Mouse (Mus musculus) urinary bladder, postnatal 14 days (tissue): ENCODE results near the gene Tprkb.
"Not testable (repeated sequence)": the region's sequence is repeated elsewhere in the genome, so short reads cannot be mapped to it uniquely, and the experiment has no call there.

ENCODE experiments used
- DNase-seq: peaks from one replicate; pipeline ENCODE4 v3.0.0; 2021; ENCODE audit warnings: low spot score

Gene Tprkb

DNA sequence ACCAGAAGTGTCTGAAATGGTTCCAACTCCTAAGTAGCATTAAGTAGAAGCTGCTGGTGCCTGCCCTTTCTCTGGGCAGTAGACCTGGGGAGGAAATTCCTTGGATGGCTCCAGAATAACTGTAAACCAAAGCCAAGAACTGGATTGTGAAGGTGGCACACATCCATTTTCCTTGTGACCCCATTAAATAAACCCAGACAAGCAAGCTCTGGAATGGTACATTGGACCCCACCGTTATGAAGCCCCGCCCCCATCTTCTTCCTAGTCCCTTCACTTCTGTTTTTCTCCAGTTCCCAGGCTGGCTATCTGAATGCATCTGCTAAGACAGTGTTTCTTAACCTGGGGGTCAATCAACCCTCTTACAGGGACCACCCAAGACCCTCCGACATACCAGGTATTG, at the start of gene Tprkb:
TSS of gene Tprkb (plus strand) at position 279 of the 400 bp plus-strand sequence.
- no peak for DNase-seq

DNA sequence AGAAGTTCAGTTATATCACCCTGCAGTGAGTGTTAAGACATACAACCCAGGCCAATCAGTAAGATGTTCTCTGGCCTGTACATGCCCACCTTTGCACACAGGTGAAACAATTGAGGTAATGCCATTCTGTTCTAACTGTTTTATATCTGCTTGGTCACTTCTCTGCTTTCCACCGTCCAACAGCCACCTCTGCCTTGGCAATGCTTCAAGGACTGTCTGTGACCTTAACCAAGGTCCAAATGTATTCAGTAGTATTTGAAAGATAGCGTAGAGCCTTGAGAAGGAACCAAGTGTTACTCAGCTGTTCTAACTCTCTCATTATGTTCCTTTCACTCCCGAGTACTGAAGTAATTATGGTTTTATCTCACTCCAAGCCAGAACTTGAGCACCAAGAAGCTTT, 49.1 kb upstream of the Tprkb start:
- DNase-seq, result no peak

- DNase-seq, result no peak
Measured at GRCm38 (mm10) chr6:85863136-85863535, 48.5 kb upstream of the Tprkb start.

- no peak for DNase-seq
Measured at GRCm38 (mm10) chr6:85863840-85864239, 47.8 kb upstream of the Tprkb start.

GRCm38 (mm10) chr6:85864900-85865639, 46.6 kb upstream of the Tprkb start:
- DNase-seq, result not testable (repeated sequence)

- DNase-seq, result not testable (repeated sequence)
Measured at GRCm38 (mm10) chr6:85866166-85866565, 45.5 kb upstream of the Tprkb start.

DNA sequence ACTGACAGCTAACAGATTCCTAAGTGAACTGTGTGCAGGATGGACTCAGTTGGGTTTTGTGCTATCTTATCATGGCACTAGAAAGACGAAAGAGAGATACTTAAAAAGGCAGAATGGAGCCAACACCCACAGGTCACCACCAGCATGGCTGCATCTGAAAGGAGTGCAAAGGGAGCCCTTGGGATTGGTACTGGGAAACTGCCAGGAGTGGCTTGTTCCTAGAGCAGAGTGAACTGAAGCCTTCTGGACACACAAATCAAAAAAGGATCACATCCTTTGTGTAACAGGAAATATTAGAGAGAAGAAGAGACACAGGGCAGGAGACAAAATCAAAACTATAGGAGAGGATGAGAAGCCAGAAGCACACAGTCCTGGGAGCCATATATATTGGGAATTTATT, 44.7 kb upstream of the Tprkb start:
- not testable (repeated sequence) for DNase-seq

DNA sequence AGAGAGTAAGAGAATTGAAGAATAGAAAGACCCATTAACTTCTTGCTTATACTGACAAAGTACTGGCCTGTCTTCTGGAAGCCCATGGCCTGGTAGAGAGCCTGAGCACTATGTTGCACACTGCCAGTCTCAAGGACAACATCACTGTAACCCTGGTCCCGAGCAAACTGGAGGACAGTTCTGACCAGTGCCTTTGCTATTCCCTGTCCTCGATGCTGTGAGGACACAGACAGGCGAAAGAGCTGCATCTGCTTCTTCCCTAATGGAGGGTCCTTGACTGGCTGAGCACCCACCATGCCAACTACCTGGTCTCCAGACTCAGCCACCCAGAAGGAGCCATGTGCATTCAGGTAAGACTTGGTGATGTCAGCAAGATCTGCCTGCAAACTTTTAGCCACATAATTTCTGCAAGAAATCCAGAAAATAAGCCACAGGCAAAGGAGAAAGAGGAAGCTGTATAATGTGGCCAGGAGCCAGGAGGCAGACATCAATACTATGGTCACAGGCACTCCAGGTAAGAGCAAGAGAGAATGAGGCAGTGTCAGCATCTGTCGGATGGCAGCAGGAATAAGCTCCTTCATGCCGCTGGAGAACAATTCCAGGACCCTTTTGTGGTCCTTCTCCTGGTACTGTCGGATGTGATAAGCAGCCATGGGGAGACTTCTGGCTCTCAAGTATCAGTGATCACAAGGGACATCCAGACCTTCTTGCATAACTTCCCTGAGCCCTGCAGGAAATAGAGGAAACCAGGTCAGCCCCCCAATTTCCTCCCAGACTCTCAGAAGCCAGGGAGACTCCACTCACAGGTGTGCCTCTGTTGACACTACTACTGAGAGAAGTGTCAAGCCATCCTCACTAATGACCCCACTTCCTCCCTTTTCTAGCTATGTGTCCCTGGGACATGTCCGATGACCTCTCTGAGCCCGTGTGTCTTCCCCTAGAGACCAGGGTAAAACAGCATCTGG, 43.7 kb upstream of the Tprkb start:
- no peak for DNase-seq

DNA sequence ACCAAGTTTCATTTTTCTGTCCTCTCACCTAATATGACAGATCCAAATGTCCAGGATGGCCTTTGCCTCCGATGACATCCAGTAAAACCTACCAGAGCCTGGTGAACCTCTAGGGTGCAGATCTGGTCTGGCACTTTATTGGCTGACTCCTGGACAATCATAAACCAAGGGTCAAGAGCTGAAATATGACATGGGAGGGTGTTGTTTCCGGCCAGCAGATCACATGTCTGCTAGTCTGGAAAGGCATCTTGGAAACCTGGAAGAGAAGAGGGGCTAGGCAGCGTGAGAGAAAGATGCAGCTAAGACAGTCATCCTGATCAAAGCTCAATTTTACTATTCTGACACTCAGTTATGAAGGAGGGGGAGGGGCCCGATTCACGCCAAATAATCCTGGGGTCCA, 42.7 kb upstream of the Tprkb start, which contains the start of gene Nat8f2:
TSS of gene Nat8f2 (minus strand) at position 153 of the 400 bp plus-strand sequence.
- DNase-seq, result not testable (repeated sequence)

- not testable (repeated sequence) for DNase-seq
Measured at GRCm38 (mm10) chr6:85883246-85883645, 28.4 kb upstream of the Tprkb start.

- DNase-seq, result no peak
Measured at GRCm38 (mm10) chr6:85884311-85884710, 27.4 kb upstream of the Tprkb start.

DNA sequence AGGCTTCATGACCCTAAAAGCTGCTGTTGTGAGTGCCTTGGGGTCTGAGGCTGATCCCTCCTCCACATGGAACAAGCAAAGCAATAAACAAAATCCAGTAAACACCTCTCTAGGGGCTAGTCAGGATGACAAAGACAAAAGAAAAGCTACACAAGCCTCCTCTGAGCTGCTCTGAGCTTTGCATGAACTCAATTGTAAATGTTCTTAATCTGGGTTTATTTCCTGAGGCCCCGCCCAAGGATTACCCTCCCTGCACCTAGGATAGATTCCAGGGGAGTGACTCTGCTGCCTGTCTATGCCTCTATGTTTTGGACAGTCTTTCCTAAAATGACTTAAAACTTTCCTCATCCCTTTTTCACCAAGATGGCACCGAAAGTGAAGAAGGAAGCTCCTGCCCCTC, 22.7 kb upstream of the Tprkb start:
- DNase-seq, result no peak

- not testable (repeated sequence) for DNase-seq
Measured at GRCm38 (mm10) chr6:85895061-85895648, 16.5 kb upstream of the Tprkb start.

GRCm38 (mm10) chr6:85898596-85899475, 12.8 kb upstream of the Tprkb start:
- DNase-seq, result not testable (repeated sequence)

GRCm38 (mm10) chr6:85902303-85902702, 9.4 kb upstream of the Tprkb start:
- no peak for DNase-seq

GRCm38 (mm10) chr6:85904642-85905061, 7.0 kb upstream of the Tprkb start, which contains the start of gene Nat8f4:
Nat8f4 (minus strand) TSS chr6:85904884.
- peak; percentile 73 for DNase-seq

- not testable (repeated sequence) for DNase-seq
Measured at GRCm38 (mm10) chr6:85906911-85907351, 4.7 kb upstream of the Tprkb start.

DNA sequence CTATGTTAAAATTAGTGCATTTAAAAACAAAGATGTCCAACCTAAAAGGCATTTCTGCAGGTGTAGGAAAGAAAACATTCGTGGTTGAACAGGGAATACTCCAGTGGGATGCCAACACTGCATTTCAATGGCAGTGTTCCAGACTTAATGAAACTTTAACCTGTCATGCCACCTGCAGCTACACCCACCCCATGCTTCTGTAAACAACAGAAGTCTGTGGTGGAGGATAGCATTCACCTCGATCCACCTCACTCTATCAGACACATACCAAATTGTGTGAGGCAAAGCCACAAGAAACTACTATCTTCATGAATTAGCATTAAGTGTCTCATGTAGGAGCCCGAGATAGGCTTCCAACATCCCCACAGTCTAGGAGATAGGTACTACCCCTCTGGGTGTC, 3.3 kb upstream of the Tprkb start:
- no peak for DNase-seq

GRCm38 (mm10) chr6:85909704-85910103, 2.0 kb upstream of the Tprkb start:
- DNase-seq, result no peak

DNA sequence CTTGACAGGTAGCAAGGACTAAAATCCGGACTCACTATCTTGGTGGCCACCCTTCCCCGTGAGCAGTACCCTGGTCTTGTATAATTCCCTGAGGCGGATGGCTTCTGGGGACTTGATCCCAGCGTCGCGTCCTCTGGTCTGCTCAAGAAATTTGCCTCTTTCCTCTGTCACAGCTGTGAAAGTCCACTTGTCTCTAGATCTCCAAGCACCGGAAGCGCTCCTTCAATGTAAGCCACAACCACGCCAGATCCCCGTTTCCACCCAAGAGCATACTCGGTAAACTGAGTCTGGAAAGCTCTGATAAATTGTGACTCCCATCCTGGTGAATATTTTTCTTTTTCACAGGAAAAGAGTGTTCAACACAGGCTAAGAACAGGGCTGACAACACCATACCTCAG, 3.5 kb downstream of the Tprkb start:
- no peak for DNase-seq
